Mouse (Mus musculus) hindbrain, postnatal 0 days (tissue): ENCODE measurements around the gene Tenm3. TPM values are rescaled to one million over a fixed set of nuclear protein-coding genes. Genes with fewer than 3 reads are reported as not detected.

ENCODE experiments used
- ATAC-seq: fragments of 200-750 bp; cut with Nextera tagmentation; 2 replicates; pipeline ENCODE4 v1.8.0; 2017; ENCODE audit warnings: mild to moderate bottlenecking, moderate TSS enrichment, moderate library complexity
- DNase-seq: peaks from one replicate; pipeline ENCODE4 v3.0.0-alpha.2; 2015; ENCODE audit warnings: low spot score
- H3K27ac ChIP-seq: fragments of 300-500 bp; sonication (generic); 2 replicates; pipeline ENCODE4 v1.5.1; 2014; ENCODE audit warnings: mild to moderate bottlenecking
- H3K27me3 ChIP-seq: fragments of 300-500 bp; sonication (generic); 2 replicates; pipeline ENCODE4 v1.6.1; 2014; ENCODE audit warnings: low read length, mixed read lengths; ENCODE audit not compliant: insufficient read depth
- H3K36me3 ChIP-seq: fragments of 300-500 bp; sonication (generic); 2 replicates; pipeline ENCODE4 v1.6.1; 2014; ENCODE audit warnings: low read length, mixed read lengths; ENCODE audit not compliant: insufficient read depth
- H3K4me1 ChIP-seq: fragments of 300-500 bp; sonication (generic); 2 replicates; pipeline ENCODE4 v1.6.1; 2014; ENCODE audit warnings: antibody characterized with exemption, low read length, mixed read lengths; ENCODE audit not compliant: insufficient read depth
- H3K4me2 ChIP-seq: fragments of 300-500 bp; sonication (generic); 2 replicates; pipeline ENCODE4 v1.6.1; 2014; ENCODE audit warnings: low read depth, mild to moderate bottlenecking, low read length, moderate library complexity, mixed read lengths
- H3K4me3 ChIP-seq: fragments of 300-500 bp; sonication (generic); 2 replicates; pipeline ENCODE4 v1.5.1; 2014; ENCODE audit warnings: low read length
- H3K9ac ChIP-seq: fragments of 300-500 bp; sonication (generic); replicated peaks from 2 replicates; pipeline ENCODE4 v1.6.1; 2014; ENCODE audit warnings: mild to moderate bottlenecking, low read length, moderate library complexity, mixed read lengths
- H3K9me3 ChIP-seq: fragments of 300-500 bp; sonication (generic); 2 replicates; pipeline ENCODE4 v1.6.1; 2016; ENCODE audit warnings: low read length, mixed read lengths
- CTCF ChIP-seq: IDR thresholded peaks from 2 replicates; pipeline ENCODE4 v1.5.1; 2016; ENCODE audit warnings: antibody characterized with exemption, control low read depth, low read depth
- WGBS: fragments of 180-500 bp; shearing (Covaris S2); extraction: QIAGEN DNeasy Blood & Tissue Kit; methylation state at CpG from one replicate; pipeline ENCODE4 v1.1.7; 2014; 5-methylcytosine and 5-hydroxymethylcytosine counted together
- polyA plus RNA-seq: library from polyadenylated mRNA; unstranded; fragments of >200 nt; fragmentation: Nextera tagmentation; extraction: Ambion mirVana; gene quantifications from 2 replicates; pipeline ENCODE4 v1.2.1, GENCODE M21; 2015
- total RNA-seq: library from RNA; depleted of rRNA; stranded (reverse); fragments of >200 nt; gene quantifications from 2 replicates; pipeline ENCODE4 v1.2.3, GENCODE M21; 2014

Gene Tenm3
- total and polyA plus RNA-seq, 2 experiments from 2014 or later, result 21.3 to 151 TPM

- Histone ChIP-seq H3K27ac (no peak overlapping the region), H3K9ac (no peak overlapping the region), H3K4me3 (no peak overlapping the region), H3K4me2 (no peak overlapping the region), H3K36me3 (no peaks in the 10 kb centered on the region), H3K9me3 (no peaks in the 10 kb centered on the region), H3K27me3 (no peaks in the 10 kb centered on the region), H3K4me1 (peaks cover 3% of the 10 kb centered on the region; the same call in 1 of the 2 replicates)
- ATAC-seq, result no peak
- 39% methylated on average over 6 of the region's 6 CpGs for WGBS
- TF ChIP-seq CTCF, result no peak
- no peak for DNase-seq
Observed at GRCm38 (mm10) chr8:48849091-48849616, 5.4 kb upstream of the Tenm3 start.

DNA sequence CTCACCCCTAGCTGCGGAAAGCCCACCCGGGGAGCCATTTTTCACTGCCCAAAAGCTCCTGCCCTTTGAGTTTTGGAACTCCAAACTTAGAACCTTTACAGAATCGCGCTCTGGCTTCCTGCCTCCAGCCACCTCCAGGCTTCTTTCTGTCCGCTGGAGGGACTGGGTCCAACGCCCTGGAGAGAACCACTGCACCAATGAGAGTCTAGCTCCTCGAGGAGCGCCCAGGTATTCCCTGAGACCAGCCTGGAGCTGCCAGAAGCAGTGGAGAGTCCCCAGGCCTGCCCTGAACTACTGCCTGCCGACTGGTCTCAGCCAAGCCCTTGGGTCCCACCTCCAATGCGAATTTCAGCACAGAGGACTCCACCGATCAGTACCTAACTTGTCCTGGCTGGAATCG lies 1.2 kb upstream of the Tenm3 start:
- H3K4me2 ChIP-seq, result peak overlapping the region; percentile 97
- DNase-seq (no peak), ATAC-seq (no peak)
- no peaks in the 10 kb centered on the region for H3K9me3 ChIP-seq
- peak overlapping the region; percentile 70 for H3K4me3 ChIP-seq
- peaks cover 3% of the 10 kb centered on the region; the same call in 1 of the 2 replicates for H3K4me1 ChIP-seq
- H3K36me3 ChIP-seq, result no peaks in the 10 kb centered on the region
- H3K27me3 ChIP-seq, result 0 out of 2 replicates have a peak, but pooled peaks cover 7% of the 10 kb centered on the region
- no peak overlapping the region for H3K9ac ChIP-seq
- TF ChIP-seq CTCF, result no peak
- H3K27ac ChIP-seq, result no peak overlapping the region
- 11% methylated on average over 12 of the region's 12 CpGs for WGBS

- Histone ChIP-seq H3K36me3 (no peaks in the 10 kb centered on the region), H3K4me2 (peak overlapping the region; percentile 97), H3K4me1 (peaks cover 3% of the 10 kb centered on the region; the same call in 1 of the 2 replicates), H3K4me3 (peak overlapping the region; percentile 70), H3K9ac (peak overlapping the region; percentile 47), H3K27ac (no peak overlapping the region), H3K9me3 (no peaks in the 10 kb centered on the region), H3K27me3 (0 out of 2 replicates have a peak, but pooled peaks cover 7% of the 10 kb centered on the region)
- no peak for ATAC-seq
- no peak for TF ChIP-seq CTCF
- DNase-seq, result no peak
- under 1% methylated on average over 14 of the region's 14 CpGs for WGBS
Observed at GRCm38 (mm10) chr8:48844370-48844905, 687 bp upstream of the Tenm3 start.

GRCm38 (mm10) chr8:48842991-48843930 lies 490 bp downstream of the Tenm3 start:
- H3K4me1 ChIP-seq, result peaks cover 3% of the 10 kb centered on the region; the same call in 1 of the 2 replicates
- peak; percentile 87 for ATAC-seq
- peak; percentile 24; the same call in 1 of the 2 replicates for TF ChIP-seq CTCF
- no peaks in the 10 kb centered on the region for H3K36me3 ChIP-seq
- peak overlapping the region; percentile 70 for H3K4me3 ChIP-seq
- H3K27ac ChIP-seq, result peak overlapping the region; percentile 28
- peak overlapping the region; percentile 97 for H3K4me2 ChIP-seq
- under 1% methylated on average over 63 of the region's 93 CpGs for WGBS
- H3K9me3 ChIP-seq, result no peaks in the 10 kb centered on the region
- 0 out of 2 replicates have a peak, but pooled peaks cover 7% of the 10 kb centered on the region for H3K27me3 ChIP-seq
- DNase-seq, result peak; percentile 74
- peak overlapping the region; percentile 47 for H3K9ac ChIP-seq

DNA sequence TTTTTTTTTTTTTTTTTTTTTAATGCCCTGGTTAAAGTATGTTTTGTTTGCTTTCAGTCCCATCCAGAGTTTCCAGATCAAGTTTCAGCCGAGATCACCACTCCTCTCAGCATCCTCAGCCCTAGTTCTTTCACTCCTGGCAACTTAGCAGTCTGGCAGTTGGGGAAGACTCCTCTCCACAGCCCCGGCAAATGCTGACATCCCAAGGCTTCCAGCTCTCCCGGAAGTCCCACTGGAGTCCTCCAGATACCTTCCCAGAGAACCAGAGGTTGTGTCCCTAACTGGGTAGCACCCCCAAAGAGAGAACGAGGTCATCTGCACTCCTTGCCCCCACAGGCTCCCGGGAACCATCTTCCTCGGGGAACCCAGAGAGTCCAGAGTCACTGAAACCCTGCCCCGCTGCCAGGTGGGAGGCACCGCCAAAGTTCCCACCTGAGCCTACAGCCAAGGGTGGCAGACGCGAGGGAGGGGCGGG lies 1.2 kb downstream of the Tenm3 start:
- Histone ChIP-seq H3K27me3 (0 out of 2 replicates have a peak, but pooled peaks cover 7% of the 10 kb centered on the region), H3K4me1 (peaks cover 3% of the 10 kb centered on the region; the same call in 1 of the 2 replicates), H3K9me3 (no peaks in the 10 kb centered on the region), H3K9ac (peak overlapping the region; percentile 47), H3K4me2 (peak overlapping the region; percentile 97), H3K36me3 (no peaks in the 10 kb centered on the region), H3K4me3 (peak overlapping the region; percentile 70), H3K27ac (peak overlapping the region; percentile 28)
- ATAC-seq (no peak; the same call in 1 of the 2 replicates), DNase-seq (no peak)
- no peak for TF ChIP-seq CTCF
- WGBS, result 0% methylated on average over 11 of the region's 11 CpGs

GRCm38 (mm10) chr8:48842035-48842434 lies 1.7 kb downstream of the Tenm3 start:
- ATAC-seq, result no peak
- H3K4me2 ChIP-seq, result peak overlapping the region; percentile 97
- no peaks in the 10 kb centered on the region for H3K36me3 ChIP-seq
- H3K9me3 ChIP-seq, result no peaks in the 10 kb centered on the region
- DNase-seq, result no peak
- 0 out of 2 replicates have a peak overlapping the region, but pooled peaks have one; percentile 28 for H3K27ac ChIP-seq
- WGBS, result 6% methylated on average over 4 of the region's 4 CpGs
- H3K9ac ChIP-seq, result no peak overlapping the region
- 0 out of 2 replicates have a peak, but pooled peaks cover 7% of the 10 kb centered on the region for H3K27me3 ChIP-seq
- H3K4me1 ChIP-seq, result peaks cover 3% of the 10 kb centered on the region; the same call in 1 of the 2 replicates
- peak overlapping the region; percentile 70 for H3K4me3 ChIP-seq
- no peak for TF ChIP-seq CTCF
